Mouse (Mus musculus) midbrain, embryonic 12.5 days (tissue): Measurements from ENCODE around the gene Fam208b. TPM values are rescaled to one million over a fixed set of nuclear protein-coding genes. Genes with fewer than 3 reads are reported as not detected.

Experiments used
- ATAC-seq: fragments of 200-750 bp; cut with Nextera tagmentation; 2 replicates; pipeline ENCODE4 v1.8.0; 2017; ENCODE audit warnings: low read depth, moderate TSS enrichment, moderate library complexity; ENCODE audit not compliant: low FRiP score
- H3K27ac ChIP-seq: fragments of 300-500 bp; sonication (generic); replicated peaks from 2 replicates; pipeline ENCODE4 v1.5.1; 2016; ENCODE audit warnings: mild to moderate bottlenecking
- H3K27me3 ChIP-seq: fragments of 300-500 bp; sonication (generic); 2 replicates; pipeline ENCODE4 v1.6.1; 2016; ENCODE audit warnings: mild to moderate bottlenecking
- H3K36me3 ChIP-seq: fragments of 300-500 bp; sonication (generic); 2 replicates; pipeline ENCODE4 v1.6.1; 2016
- H3K4me1 ChIP-seq: fragments of 300-500 bp; sonication (generic); 2 replicates; pipeline ENCODE4 v1.6.1; 2016
- H3K4me2 ChIP-seq: fragments of 300-500 bp; sonication (generic); replicated peaks from 2 replicates; pipeline ENCODE4 v1.6.1; 2016; ENCODE audit warnings: mild to moderate bottlenecking, moderate library complexity
- H3K4me3 ChIP-seq: fragments of 300-500 bp; sonication (generic); 2 replicates; pipeline ENCODE4 v1.5.1; 2016; ENCODE audit warnings: mild to moderate bottlenecking
- H3K9ac ChIP-seq: fragments of 300-500 bp; sonication (generic); replicated peaks from 2 replicates; pipeline ENCODE4 v1.6.1; 2016; ENCODE audit warnings: mild to moderate bottlenecking, moderate library complexity
- H3K9me3 ChIP-seq: fragments of 300-500 bp; sonication (generic); 2 replicates; pipeline ENCODE4 v1.6.1; 2016; ENCODE audit warnings: mild to moderate bottlenecking
- WGBS: fragments of 180-500 bp; shearing (Covaris S2); methylation state at CpG from one replicate; pipeline ENCODE4 v1.1.7; 2016; 5-methylcytosine and 5-hydroxymethylcytosine counted together
- polyA plus RNA-seq: library from polyadenylated mRNA; unstranded; fragments of >200 nt; fragmentation: Nextera tagmentation; extraction: Ambion mirVana; gene quantifications from 2 replicates; pipeline ENCODE4 v1.2.1, GENCODE M21; 2016

The Fam208b gene
- polyA plus RNA-seq = 27.2 and 28.8 TPM in 2 replicates

DNA sequence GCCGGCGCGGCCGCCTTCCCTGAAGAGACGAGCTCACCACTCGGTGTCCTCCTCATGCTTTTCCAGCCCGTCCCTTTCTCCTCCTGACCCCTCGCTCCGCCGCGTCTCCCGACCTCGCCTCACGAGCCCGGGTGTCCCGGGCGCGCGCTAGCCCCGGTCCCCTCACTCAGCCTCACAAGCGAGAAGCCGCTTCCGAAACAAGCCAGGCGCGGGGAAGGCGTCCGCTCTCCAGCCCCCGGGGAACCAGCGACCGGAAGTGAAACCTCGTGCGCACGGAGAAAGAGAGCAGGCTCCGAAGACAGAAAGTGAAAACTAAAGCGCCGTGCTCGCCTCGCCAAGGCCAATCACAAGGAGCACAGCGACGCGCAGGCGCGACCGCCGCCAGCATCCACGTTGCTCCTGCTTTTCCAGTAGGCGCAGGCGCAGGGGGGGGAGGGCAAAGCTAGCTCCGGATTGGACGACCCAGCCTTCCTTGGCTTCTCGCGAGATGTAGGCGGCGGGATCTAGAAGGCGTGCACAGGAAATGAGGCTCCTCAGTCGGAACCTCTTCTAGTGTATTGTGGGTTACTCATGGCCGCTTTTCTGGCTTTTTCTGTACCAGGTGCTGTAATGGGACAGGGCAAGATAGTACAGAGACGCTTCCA, at the start of gene Fam208b:
Gene Fam208b, minus strand, starts transcription at position 314 of the 644 bp plus-strand sequence.
- H3K4me2 ChIP-seq = peak within 1 kb of the TSS; percentile 77
- no peaks in the 10 kb centered on the region for H3K36me3 ChIP-seq

DNA sequence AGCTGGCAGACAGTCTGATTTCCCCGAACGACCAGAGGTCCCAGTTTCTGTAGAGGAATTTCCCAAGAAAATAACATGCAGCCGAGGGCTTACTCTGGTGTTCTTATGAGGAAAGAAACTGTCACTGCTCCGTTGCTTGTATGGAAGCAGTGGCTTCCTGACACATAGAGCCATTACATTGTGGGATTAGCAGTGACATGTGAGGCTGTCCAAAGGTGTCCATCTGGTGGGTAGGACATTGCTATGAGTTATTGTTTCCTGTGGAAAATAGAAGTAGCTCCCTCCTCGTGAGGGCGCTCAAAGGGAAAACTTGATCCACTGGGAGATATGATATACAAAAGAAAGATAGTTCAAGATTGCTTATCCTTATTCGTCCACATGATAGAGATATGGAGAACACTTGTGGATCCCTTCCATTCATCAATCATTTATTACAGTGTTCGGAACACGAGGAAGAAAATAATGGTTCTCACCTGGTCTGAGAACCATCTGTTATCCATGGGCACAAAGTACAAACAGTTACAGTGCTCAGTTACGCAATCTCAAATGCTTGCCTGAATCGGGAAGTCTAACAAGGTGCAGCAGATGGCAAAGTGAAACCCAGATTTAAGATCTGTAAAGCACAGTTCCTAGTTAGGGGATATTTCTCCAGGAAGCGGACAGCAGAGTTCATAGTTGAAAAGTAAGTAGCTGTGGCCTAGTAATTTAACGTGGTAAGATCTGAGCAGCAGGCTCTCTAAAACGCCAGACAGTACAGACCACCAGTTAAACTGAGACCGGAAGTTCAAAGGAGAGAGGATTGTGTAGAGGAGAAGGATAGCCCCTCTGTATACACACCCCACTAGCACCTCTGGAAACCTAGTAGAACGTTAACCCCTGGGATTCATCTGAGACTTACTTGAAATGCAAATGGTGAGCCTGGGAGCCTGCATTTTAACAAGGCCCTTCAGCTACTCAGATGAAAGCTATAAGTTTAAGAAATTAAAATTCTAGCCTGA, 48.6 kb upstream of the Fam208b start:
- no peak for ATAC-seq
- no peaks in the 10 kb centered on the region for H3K4me1 ChIP-seq
- WGBS = 84% methylated on average over 16 of the region's 16 CpGs

More for the DNA sequence above, at the start of gene Fam208b:
- no peaks in the 10 kb centered on the region for H3K9me3 ChIP-seq
- H3K27ac ChIP-seq = peak within 1 kb of the TSS; percentile 92
- H3K4me3 ChIP-seq = peak within 1 kb of the TSS; percentile 72
- peak within 1 kb of the TSS; percentile 78 for H3K9ac ChIP-seq
- under 1% methylated on average over 58 of the region's 58 CpGs for WGBS
- ATAC-seq = peak; percentile 99
- H3K4me1 ChIP-seq = 0 out of 2 replicates have a peak, but pooled peaks cover 4% of the 10 kb centered on the region
- no peaks in the 10 kb centered on the region for H3K27me3 ChIP-seq

DNA sequence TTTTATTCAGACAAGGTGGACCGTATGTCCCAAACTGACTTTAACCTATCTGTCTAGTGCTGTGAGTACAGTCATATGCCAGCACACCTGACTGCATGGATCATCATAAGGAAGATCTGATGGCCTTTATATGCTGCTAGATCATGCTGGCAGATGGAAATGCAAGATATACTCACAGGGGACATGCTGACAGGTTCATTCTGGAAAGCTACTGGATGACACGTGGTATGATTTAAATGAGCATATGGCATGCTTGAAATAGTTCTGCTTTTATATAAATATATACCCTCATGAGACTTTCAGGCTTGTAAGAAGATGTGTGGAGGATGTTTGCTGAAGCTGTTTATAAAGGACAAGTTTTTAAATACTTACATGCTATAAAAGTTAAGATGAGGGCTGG, 43.5 kb upstream of the Fam208b start:
- Histone ChIP-seq H3K36me3 (peaks cover 24% of the 10 kb centered on the region), H3K27ac (no peak overlapping the region), H3K4me3 (no peak overlapping the region), H3K27me3 (no peaks in the 10 kb centered on the region), H3K4me1 (no peaks in the 10 kb centered on the region), H3K9ac (no peak overlapping the region), H3K9me3 (no peaks in the 10 kb centered on the region), H3K4me2 (no peak overlapping the region)
- WGBS = 90% methylated on average over 2 of the region's 2 CpGs
- ATAC-seq = no peak

More for the DNA sequence above, 48.6 kb upstream of the Fam208b start:
- Histone ChIP-seq H3K27me3 (no peaks in the 10 kb centered on the region), H3K36me3 (no peaks in the 10 kb centered on the region), H3K9me3 (no peaks in the 10 kb centered on the region), H3K4me3 (no peak overlapping the region), H3K27ac (no peak overlapping the region), H3K9ac (no peak overlapping the region), H3K4me2 (no peak overlapping the region)

DNA sequence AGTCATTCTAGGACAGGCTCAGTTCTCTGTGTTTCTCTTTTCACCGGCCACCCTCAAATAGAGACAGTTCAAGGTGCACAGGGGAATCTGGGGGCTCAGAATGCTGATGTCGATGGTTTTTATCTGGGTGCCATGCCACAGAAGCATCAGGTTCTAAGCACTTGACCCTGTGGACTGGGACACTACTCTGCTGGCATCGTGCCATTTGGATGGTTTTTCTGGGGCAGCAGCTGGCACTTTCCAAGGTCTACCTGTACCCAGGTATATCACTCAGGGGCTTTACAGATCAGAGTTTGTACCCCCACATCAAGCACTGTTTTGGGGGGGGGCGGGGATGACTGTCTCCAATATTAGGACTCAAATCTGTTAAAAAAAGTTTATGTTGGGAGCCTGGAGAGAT, 39.7 kb upstream of the Fam208b start:
- H3K36me3 ChIP-seq = peaks cover 34% of the 10 kb centered on the region
- ATAC-seq = no peak
- WGBS = 93% methylated on average over 4 of the region's 4 CpGs

DNA sequence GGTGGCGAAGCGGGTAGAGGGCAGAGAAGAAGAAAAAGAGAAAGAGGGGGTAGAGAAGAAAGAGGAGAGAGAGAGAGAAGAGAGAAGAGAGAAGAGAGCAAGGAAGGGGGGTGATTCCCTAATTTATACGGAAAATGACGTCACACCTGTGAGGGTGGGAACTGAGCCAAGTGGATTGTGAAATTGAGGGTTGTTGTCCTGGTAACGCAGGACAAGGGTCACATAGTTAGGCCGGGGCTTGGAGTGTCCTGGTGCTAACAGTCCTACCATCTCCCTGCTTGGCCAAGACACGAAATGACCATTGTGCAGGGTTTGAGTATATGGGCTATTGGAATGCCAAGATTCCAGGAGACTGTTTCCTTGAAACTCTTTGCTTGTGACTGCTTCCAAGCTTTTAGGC, 35.7 kb upstream of the Fam208b start:
- Histone ChIP-seq H3K4me3 (no peak overlapping the region), H3K4me1 (no peaks in the 10 kb centered on the region), H3K9ac (no peak overlapping the region), H3K4me2 (no peak overlapping the region), H3K36me3 (peaks cover 36% of the 10 kb centered on the region), H3K27ac (no peak overlapping the region), H3K27me3 (no peaks in the 10 kb centered on the region), H3K9me3 (no peaks in the 10 kb centered on the region)
- ATAC-seq = no peak
- WGBS = 86% methylated on average over 7 of the region's 7 CpGs

More for the DNA sequence above, 39.7 kb upstream of the Fam208b start:
- no peak overlapping the region for H3K9ac ChIP-seq
- no peak overlapping the region for H3K4me2 ChIP-seq
- no peak overlapping the region for H3K27ac ChIP-seq
- H3K9me3 ChIP-seq = no peaks in the 10 kb centered on the region
- H3K27me3 ChIP-seq = no peaks in the 10 kb centered on the region
- H3K4me1 ChIP-seq = no peaks in the 10 kb centered on the region
- no peak overlapping the region for H3K4me3 ChIP-seq

DNA sequence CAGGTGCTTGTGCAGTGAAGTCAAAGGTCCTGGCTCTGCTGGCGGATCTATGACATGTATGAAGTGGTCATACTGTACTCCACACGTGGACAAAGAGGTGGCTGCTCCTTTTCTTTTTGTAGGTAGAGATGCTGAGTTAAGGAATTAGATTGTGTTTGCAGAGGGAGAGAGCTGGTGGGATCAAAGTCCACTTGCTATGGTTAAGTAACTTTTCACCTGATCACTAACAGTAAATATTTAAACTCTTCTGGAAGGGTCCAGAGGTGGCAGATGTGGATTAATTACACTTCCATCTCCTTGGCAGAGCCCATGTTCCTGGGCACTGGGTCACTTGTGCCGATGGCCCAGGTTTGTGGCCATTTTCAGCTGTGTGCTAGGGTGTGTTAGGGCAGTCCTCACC, 35.0 kb upstream of the Fam208b start:
- Histone ChIP-seq H3K4me2 (no peak overlapping the region), H3K27me3 (no peaks in the 10 kb centered on the region), H3K4me1 (no peaks in the 10 kb centered on the region), H3K27ac (no peak overlapping the region), H3K9me3 (no peaks in the 10 kb centered on the region), H3K4me3 (no peak overlapping the region), H3K9ac (no peak overlapping the region), H3K36me3 (peaks cover 36% of the 10 kb centered on the region)
- WGBS = 85% methylated on average over 3 of the region's 3 CpGs
- no peak for ATAC-seq

DNA sequence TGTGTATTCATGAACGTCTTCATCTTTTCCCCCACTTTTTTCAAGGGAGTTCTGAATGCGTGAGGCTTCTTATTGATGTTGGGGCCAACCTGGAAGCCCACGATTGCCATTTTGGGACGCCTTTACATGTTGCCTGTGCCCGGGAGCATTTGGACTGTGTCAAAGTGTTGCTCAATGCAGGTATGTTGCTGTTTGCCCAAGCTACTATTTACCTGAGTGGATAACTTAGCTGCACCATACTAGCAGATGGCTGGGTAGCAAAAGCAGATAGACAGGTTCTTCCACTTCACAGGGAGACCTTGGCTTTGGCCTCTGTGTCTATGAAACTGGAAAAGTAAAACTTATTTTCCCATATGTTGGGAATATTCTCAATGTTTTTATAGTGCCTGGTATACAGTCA, 34.0 kb upstream of the Fam208b start:
- Histone ChIP-seq H3K36me3 (peaks cover 28% of the 10 kb centered on the region), H3K9ac (no peak overlapping the region), H3K4me2 (no peak overlapping the region), H3K4me1 (no peaks in the 10 kb centered on the region), H3K27me3 (no peaks in the 10 kb centered on the region), H3K9me3 (no peaks in the 10 kb centered on the region), H3K4me3 (no peak overlapping the region), H3K27ac (no peak overlapping the region)
- 96% methylated on average over 5 of the region's 5 CpGs for WGBS
- no peak for ATAC-seq

DNA sequence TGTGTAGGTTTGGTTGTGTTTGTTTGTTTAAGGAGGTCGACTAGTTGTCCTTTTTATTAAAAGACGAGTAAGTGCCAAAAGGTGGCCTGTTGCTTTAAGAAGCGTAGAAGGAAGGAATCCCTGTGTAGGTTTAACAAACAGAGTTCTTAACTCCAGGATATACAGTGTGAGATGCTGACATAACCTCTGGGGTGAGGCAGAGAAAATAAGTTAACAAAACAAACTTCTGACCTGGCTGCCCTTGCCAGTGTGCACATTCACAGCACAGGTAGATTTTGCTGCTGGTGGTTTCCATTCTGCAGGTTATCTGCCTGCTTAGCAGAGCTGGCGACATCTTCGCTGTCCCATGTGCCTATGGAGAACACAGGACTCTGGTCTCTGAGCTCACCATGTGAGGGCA, 31.6 kb upstream of the Fam208b start:
- Histone ChIP-seq H3K27ac (no peak overlapping the region), H3K9ac (no peak overlapping the region), H3K27me3 (no peaks in the 10 kb centered on the region), H3K4me1 (no peaks in the 10 kb centered on the region), H3K4me3 (no peak overlapping the region), H3K9me3 (no peaks in the 10 kb centered on the region), H3K4me2 (no peak overlapping the region), H3K36me3 (peaks cover 22% of the 10 kb centered on the region)
- 94% methylated on average over 5 of the region's 5 CpGs for WGBS
- no peak for ATAC-seq

DNA sequence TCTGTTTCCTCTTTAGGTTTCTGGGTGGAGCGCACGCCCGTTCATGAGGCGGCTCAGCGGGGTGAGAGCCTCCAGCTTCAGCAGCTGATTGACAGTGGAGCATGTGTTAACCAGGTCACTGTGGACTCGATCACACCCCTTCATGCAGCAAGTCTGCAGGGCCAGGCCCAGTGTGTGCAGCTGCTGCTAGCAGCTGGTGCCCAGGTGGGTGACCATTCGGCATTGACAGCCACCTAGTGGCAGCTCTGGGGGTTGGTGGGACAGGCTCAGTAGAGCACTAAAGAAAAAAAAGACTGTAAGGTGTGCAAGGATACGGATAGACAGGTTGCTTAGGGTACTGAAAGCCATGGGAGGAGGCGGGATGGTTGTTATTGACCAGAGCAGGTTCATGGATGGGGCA, 31.1 kb upstream of the Fam208b start:
- Histone ChIP-seq H3K4me1 (no peaks in the 10 kb centered on the region), H3K27ac (no peak overlapping the region), H3K9ac (no peak overlapping the region), H3K4me3 (no peak overlapping the region), H3K9me3 (no peaks in the 10 kb centered on the region), H3K36me3 (peaks cover 22% of the 10 kb centered on the region), H3K4me2 (no peak overlapping the region), H3K27me3 (no peaks in the 10 kb centered on the region)
- peak; percentile 38; the same call in 1 of the 2 replicates for ATAC-seq
- 82% methylated on average over 9 of the region's 9 CpGs for WGBS

DNA sequence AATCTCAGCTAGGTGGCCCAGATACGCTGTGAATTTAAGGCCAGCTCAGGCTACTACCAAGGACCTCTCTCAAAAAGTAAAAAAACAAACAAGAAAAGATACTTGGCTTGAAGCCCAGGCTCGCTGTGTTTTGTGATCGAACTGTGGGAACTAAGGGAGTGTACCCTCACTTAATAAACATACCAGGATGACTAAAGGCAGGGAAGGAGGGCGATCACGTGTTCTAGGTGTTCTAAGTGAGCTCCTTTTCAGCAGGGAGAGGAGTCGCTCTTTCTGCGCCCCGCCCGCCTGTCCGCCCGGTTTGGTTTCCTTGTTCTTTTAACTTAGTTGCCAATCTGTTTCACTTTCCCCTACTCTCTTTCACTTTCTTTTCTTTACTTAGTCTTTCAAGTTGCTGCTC, 25.9 kb upstream of the Fam208b start:
- Histone ChIP-seq H3K27me3 (peaks cover 3% of the 10 kb centered on the region; the same call in 1 of the 2 replicates), H3K4me3 (no peak overlapping the region), H3K4me1 (peaks cover 2% of the 10 kb centered on the region; the same call in 1 of the 2 replicates), H3K36me3 (no peaks in the 10 kb centered on the region), H3K9ac (no peak overlapping the region), H3K27ac (no peak overlapping the region), H3K9me3 (no peaks in the 10 kb centered on the region), H3K4me2 (no peak overlapping the region)
- 70% methylated on average over 11 of the region's 11 CpGs for WGBS
- ATAC-seq = no peak

DNA sequence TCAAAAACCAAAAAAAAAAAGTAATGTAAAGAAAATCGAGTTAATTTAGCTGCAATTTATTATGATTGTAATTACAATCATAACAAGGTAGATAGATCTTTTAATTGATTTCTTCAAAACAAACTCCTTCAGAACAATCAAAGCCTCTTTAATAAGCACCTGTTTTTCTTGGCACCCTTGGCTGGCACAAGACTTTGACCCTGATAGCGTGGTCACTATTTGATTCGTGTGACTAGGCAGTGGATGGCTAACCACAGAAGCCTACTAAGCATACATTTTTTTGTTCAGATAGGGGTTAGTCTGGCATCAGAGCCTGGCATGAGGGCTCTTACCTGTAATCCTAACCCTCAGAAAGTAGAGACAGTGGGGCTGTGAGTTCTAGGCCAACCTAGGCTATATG, 24.2 kb upstream of the Fam208b start:
- Histone ChIP-seq H3K4me1 (peaks cover 2% of the 10 kb centered on the region; the same call in 1 of the 2 replicates), H3K27ac (no peak overlapping the region), H3K9ac (no peak overlapping the region), H3K36me3 (no peaks in the 10 kb centered on the region), H3K27me3 (peaks cover 3% of the 10 kb centered on the region; the same call in 1 of the 2 replicates), H3K4me2 (no peak overlapping the region), H3K4me3 (no peak overlapping the region), H3K9me3 (no peaks in the 10 kb centered on the region)
- WGBS = 92% methylated on average over 3 of the region's 3 CpGs
- ATAC-seq = no peak
